Mouse (Mus musculus) liver, embryonic 14.5 days (tissue): ENCODE results near the gene Gpr19. TPM values are rescaled to one million over a fixed set of nuclear protein-coding genes. Genes with fewer than 3 reads are reported as not detected.

Experiments
- ATAC-seq: fragments of 200-750 bp; cut with Nextera tagmentation; 2 replicates; pipeline ENCODE4 v1.8.0; 2017; ENCODE audit warnings: moderate number of reproducible peaks, mild to moderate bottlenecking, moderate library complexity; ENCODE audit not compliant: insufficient read depth
- DNase-seq, 3 experiments: peaks; one replicate each; pipeline ENCODE4 v3.0.0-alpha.2; 2012 to 2013; ENCODE audit warnings: low read depth in 3 of 3, low spot score in 3 of 3
- H3K27ac ChIP-seq: fragments of 300-500 bp; sonication (generic); 2 replicates; pipeline ENCODE4 v1.5.1; 2014; ENCODE audit warnings: moderate library complexity, mild to moderate bottlenecking, control low read depth, inconsistent platforms
- H3K27me3 ChIP-seq: fragments of 300-500 bp; sonication (generic); 2 replicates; pipeline ENCODE4 v1.6.1; 2014; ENCODE audit warnings: mild to moderate bottlenecking, low read length, moderate library complexity; ENCODE audit not compliant: control insufficient read depth, insufficient read depth
- H3K36me3 ChIP-seq: fragments of 300-500 bp; sonication (generic); replicated peaks from 2 replicates; pipeline ENCODE4 v1.6.1; 2014; ENCODE audit warnings: low read depth; ENCODE audit not compliant: control insufficient read depth, insufficient read depth
- H3K4me1 ChIP-seq, 2 experiments: fragments of 200-500 bp in 1 of 2; fragments of 300-500 bp in 1 of 2; sonication (generic) in 1 of 2; replicated peaks; 2 replicates each; pipeline ENCODE4 v1.6.1; 2012 to 2014; ENCODE audit warnings: antibody characterized with exemption in 1 of 2, inconsistent platforms in 1 of 2, low read length in 1 of 2; ENCODE audit not compliant: control insufficient read depth in 2 of 2, insufficient read depth in 2 of 2
- H3K4me2 ChIP-seq: fragments of 300-500 bp; sonication (generic); 2 replicates; pipeline ENCODE4 v1.6.1; 2014; ENCODE audit warnings: low read depth, mild to moderate bottlenecking, control low read depth, moderate library complexity
- H3K4me3 ChIP-seq, 2 experiments: fragments of 200-500 bp in 1 of 2; fragments of 300-500 bp in 1 of 2; sonication (generic) in 1 of 2; 2 replicates each; pipeline ENCODE4 v1.5.1; 2012 to 2014; ENCODE audit warnings: low read depth in 2 of 2, low read length in 2 of 2, mild to moderate bottlenecking in 2 of 2, control low read depth in 1 of 2, inconsistent platforms in 1 of 2, moderate library complexity in 1 of 2; ENCODE audit not compliant: insufficient read depth in 1 of 2
- H3K9ac ChIP-seq: fragments of 300-500 bp; sonication (generic); replicated peaks from 2 replicates; pipeline ENCODE4 v1.6.1; 2014; ENCODE audit warnings: mild to moderate bottlenecking, control low read depth, moderate library complexity
- H3K9me3 ChIP-seq: fragments of 300-500 bp; sonication (generic); 2 replicates; pipeline ENCODE4 v1.6.1; 2016; ENCODE audit warnings: low read length, mixed read lengths; ENCODE audit not compliant: control insufficient read depth
- CTCF ChIP-seq: IDR thresholded peaks from 2 replicates; pipeline ENCODE4 v1.5.1; 2016; ENCODE audit warnings: antibody characterized with exemption, low read depth, control low read depth
- EP300 ChIP-seq: IDR thresholded peaks from 2 replicates; pipeline ENCODE4 v1.6.1; 2016; ENCODE audit warnings: antibody characterized with exemption, low read depth
- whole genome bisulfite sequencing: fragments of 180-500 bp; shearing (Covaris S2); extraction: QIAGEN DNeasy Blood & Tissue Kit; methylation state at CpG from one replicate; pipeline ENCODE4 v1.1.7; 2014; ENCODE audit not compliant: insufficient replicate concordance; 5-methylcytosine and 5-hydroxymethylcytosine counted together
- polyA plus RNA-seq, 2 experiments: library from polyadenylated mRNA; depleted of rRNA in 1 of 2; stranded (reverse) in 1 of 2; unstranded in 1 of 2; fragments of >200 nt; fragmentation: Nextera tagmentation in 1 of 2; extraction: Ambion mirVana in 1 of 2; gene quantifications; 2 replicates each; pipeline versions ENCODE4 v1.2.1 to v1.2.3; 2012 to 2014

Gene Gpr19
- polyA plus RNA-seq, 2 experiments, result 4.4 TPM

DNA sequence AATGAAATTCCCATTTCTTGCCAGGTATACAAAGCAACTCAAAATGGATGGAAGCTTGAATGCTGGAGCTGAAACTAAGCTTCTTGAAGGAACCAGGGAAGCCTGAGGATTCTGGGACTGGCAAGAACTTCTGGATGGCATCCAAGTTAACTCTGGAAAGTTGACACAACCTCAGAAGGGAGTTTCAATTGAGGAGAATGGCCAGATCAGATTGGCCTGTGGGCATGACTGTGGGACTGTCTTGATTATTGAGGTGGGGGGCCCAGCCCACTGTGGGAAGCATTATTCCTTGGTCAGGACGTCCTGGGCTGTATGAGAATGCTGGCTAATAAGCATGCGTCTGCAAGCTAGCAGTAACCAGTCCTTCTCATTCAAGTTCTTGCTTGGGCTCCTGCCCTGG, 18.3 kb downstream of the Gpr19 start:
- Histone ChIP-seq H3K4me3 (no peak overlapping the region), H3K27me3 (no peaks in the 10 kb centered on the region), H3K27ac (no peak overlapping the region), H3K36me3 (no peaks in the 10 kb centered on the region), H3K4me1 (peaks cover 0 to 3% of the 10 kb centered on the region in 2 experiments; a peak in 1 of 4 replicates), H3K9me3 (no peaks in the 10 kb centered on the region), H3K9ac (no peak overlapping the region), H3K4me2 (no peak overlapping the region)
- ATAC-seq, result no peak
- TF ChIP-seq EP300 (no peak), CTCF (no peak)
- 75% methylated on average over 2 of the region's 2 CpGs for WGBS
- no peak for DNase-seq

DNA sequence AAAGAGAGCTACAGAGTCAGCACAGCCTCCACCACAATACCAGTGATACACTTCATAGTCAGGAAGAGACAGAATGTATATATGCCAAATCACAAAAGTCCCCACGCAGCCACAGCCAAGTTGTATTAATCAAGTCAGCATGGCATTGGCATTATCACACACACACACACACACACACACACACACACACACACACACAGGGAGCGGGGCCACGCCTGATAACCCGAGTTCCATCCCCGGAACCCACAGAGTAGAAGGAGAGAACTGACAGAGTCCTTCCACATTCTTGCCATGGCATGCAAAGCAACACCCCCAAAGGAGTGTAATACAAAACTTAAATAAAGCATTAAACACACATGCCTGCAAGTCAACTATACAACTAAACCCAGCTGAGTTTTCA, 18.8 kb downstream of the Gpr19 start:
- H3K27ac ChIP-seq, result no peak overlapping the region
- ATAC-seq (no peak), DNase-seq (no peak)
- no peaks in the 10 kb centered on the region for H3K9me3 ChIP-seq
- no peak overlapping the region for H3K9ac ChIP-seq
- no peak for TF ChIP-seq EP300
- TF ChIP-seq CTCF, result no peak
- H3K36me3 ChIP-seq, result no peaks in the 10 kb centered on the region
- no peaks in the 10 kb centered on the region for H3K27me3 ChIP-seq
- WGBS, result 34% methylated on average over 5 of the region's 5 CpGs
- H3K4me2 ChIP-seq, result no peak overlapping the region
- no peak overlapping the region for H3K4me3 ChIP-seq
- H3K4me1 ChIP-seq, result peaks cover 0 to 3% of the 10 kb centered on the region in 2 experiments; a peak in 1 of 4 replicates

GRCm38 (mm10) chr6:134877892-134878291, 20.5 kb downstream of the Gpr19 start:
- 37% methylated on average over 1 of the region's 1 CpGs for WGBS

DNA sequence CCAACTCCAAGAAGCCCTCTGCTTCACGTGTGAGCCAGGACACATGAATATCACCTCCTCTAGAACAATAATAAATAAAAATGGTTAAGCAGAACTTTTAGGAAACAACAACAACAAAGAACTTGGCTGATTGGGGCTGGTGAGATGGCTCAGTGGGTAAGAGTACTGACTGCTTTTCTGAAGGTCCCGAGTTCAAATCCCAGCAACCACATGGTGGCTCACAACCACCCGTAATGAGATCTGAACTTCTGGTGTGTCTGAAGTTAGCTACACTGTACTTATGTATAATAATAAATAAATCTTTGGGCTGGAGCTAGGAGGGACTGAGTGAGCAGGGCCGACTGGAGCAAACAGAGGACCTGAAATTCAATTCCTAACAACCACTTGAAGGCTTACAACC, 21.1 kb downstream of the Gpr19 start:
- no peak overlapping the region for H3K4me3 ChIP-seq
- no peak overlapping the region for H3K27ac ChIP-seq
- no peaks in the 10 kb centered on the region for H3K36me3 ChIP-seq
- DNase-seq (no peak), ATAC-seq (no peak)
- H3K4me2 ChIP-seq, result no peak overlapping the region
- 73% methylated on average over 4 of the region's 4 CpGs for WGBS
- H3K9me3 ChIP-seq, result no peaks in the 10 kb centered on the region
- no peaks in the 10 kb centered on the region for H3K27me3 ChIP-seq
- H3K9ac ChIP-seq, result no peak overlapping the region
- no peak for TF ChIP-seq CTCF
- TF ChIP-seq EP300, result no peak
- peaks cover 0 to 3% of the 10 kb centered on the region in 2 experiments; a peak in 1 of 4 replicates for H3K4me1 ChIP-seq

More at GRCm38 (mm10) chr6:134877892-134878291, 20.5 kb downstream of the Gpr19 start:
- Histone ChIP-seq H3K27me3 (no peaks in the 10 kb centered on the region), H3K4me3 (no peak overlapping the region), H3K36me3 (no peaks in the 10 kb centered on the region), H3K4me2 (no peak overlapping the region), H3K9ac (no peak overlapping the region), H3K9me3 (no peaks in the 10 kb centered on the region), H3K27ac (no peak overlapping the region), H3K4me1 (peaks cover 0 to 3% of the 10 kb centered on the region in 2 experiments; a peak in 1 of 4 replicates)
- ATAC-seq (no peak), DNase-seq (no peak)
- TF ChIP-seq CTCF (no peak), EP300 (no peak)

GRCm38 (mm10) chr6:134876795-134877194, 21.6 kb downstream of the Gpr19 start:
- H3K4me3 ChIP-seq, result no peak overlapping the region
- no peak for DNase-seq
- no peak overlapping the region for H3K9ac ChIP-seq
- ATAC-seq, result 0 out of 2 replicates have a peak, but pooled peaks have one; percentile 22
- H3K4me2 ChIP-seq, result no peak overlapping the region
- no peaks in the 10 kb centered on the region for H3K36me3 ChIP-seq
- H3K27ac ChIP-seq, result no peak overlapping the region
- WGBS, result 45% methylated on average over 6 of the region's 6 CpGs
- TF ChIP-seq CTCF (peak; percentile 70), EP300 (no peak)
- H3K9me3 ChIP-seq, result no peaks in the 10 kb centered on the region
- peaks cover 0 to 3% of the 10 kb centered on the region in 2 experiments; a peak in 1 of 4 replicates for H3K4me1 ChIP-seq
- no peaks in the 10 kb centered on the region for H3K27me3 ChIP-seq
